Mouse (Mus musculus): ENCODE data around the gene Mknk2.
"Not testable (repeated sequence)": the region's sequence is repeated elsewhere in the genome, so short reads cannot be mapped to it uniquely, and the experiment has no call there.

Mknk2 gene

GRCm38 (mm10) chr10:80650392-80650791 lies 27.5 kb downstream of the Mknk2 start:
- no peak for DNase-seq (ENCODE audit: low spot score in 2 of 2)

- not testable (repeated sequence) for DNase-seq (ENCODE audit: low spot score in 2 of 2)
These were observed 28.0 kb downstream of the Mknk2 start for GRCm38 (mm10) chr10:80649910-80650309.

GRCm38 (mm10) chr10:80646936-80647335 lies 31.0 kb downstream of the Mknk2 start:
- no peak for DNase-seq (ENCODE audit: low spot score in 2 of 2)

- no peak for DNase-seq (ENCODE audit: low spot score in 2 of 2)
These were observed 42.6 kb downstream of the Mknk2 start for GRCm38 (mm10) chr10:80635345-80635744.

GRCm38 (mm10) chr10:80628925-80629324 lies 49.0 kb downstream of the Mknk2 start:
- DNase-seq (ENCODE audit: low spot score in 2 of 2), result no peak

- no peak for DNase-seq (ENCODE audit: low spot score in 2 of 2)
These were observed 50.2 kb downstream of the Mknk2 start for GRCm38 (mm10) chr10:80627685-80628084.

- DNase-seq (ENCODE audit: low spot score in 2 of 2), result no peak
These were observed 52.1 kb downstream of the Mknk2 start for GRCm38 (mm10) chr10:80625764-80626163.

GRCm38 (mm10) chr10:80623457-80624191 lies 54.3 kb downstream of the Mknk2 start:
- DNase-seq (ENCODE audit: low spot score in 2 of 2), result no peak

- DNase-seq (ENCODE audit: low spot score in 2 of 2), result peak; percentile 80 to 83
These were observed 55.1 kb downstream of the Mknk2 start, which contains the start of gene Csnk1g2 for GRCm38 (mm10) chr10:80622661-80623456. TSS of gene Csnk1g2 (plus strand) at chr10:80622838.

- DNase-seq (ENCODE audit: low spot score in 2 of 2), result peak; percentile 100
These were observed 55.8 kb downstream of the Mknk2 start for GRCm38 (mm10) chr10:80621940-80622660.

GRCm38 (mm10) chr10:80621690-80621939 lies 56.3 kb downstream of the Mknk2 start:
- no peak for DNase-seq (ENCODE audit: low spot score in 2 of 2)

- peak in 1 of 2 experiments; percentile 67 for DNase-seq (ENCODE audit: low spot score in 2 of 2)
These were observed 56.9 kb downstream of the Mknk2 start for GRCm38 (mm10) chr10:80620796-80621689.

GRCm38 (mm10) chr10:80620365-80620764 lies 57.5 kb downstream of the Mknk2 start:
- DNase-seq (ENCODE audit: low spot score in 2 of 2), result no peak

- no peak for DNase-seq (ENCODE audit: low spot score in 2 of 2)
These were observed 58.3 kb downstream of the Mknk2 start for GRCm38 (mm10) chr10:80619465-80620244.

GRCm38 (mm10) chr10:80618181-80618580 lies 59.7 kb downstream of the Mknk2 start:
- peak in 1 of 2 experiments; percentile 53 for DNase-seq (ENCODE audit: low spot score in 2 of 2)

Measured in right cerebral cortex, postnatal 10 days (tissue).